In the genomic region with DNA sequence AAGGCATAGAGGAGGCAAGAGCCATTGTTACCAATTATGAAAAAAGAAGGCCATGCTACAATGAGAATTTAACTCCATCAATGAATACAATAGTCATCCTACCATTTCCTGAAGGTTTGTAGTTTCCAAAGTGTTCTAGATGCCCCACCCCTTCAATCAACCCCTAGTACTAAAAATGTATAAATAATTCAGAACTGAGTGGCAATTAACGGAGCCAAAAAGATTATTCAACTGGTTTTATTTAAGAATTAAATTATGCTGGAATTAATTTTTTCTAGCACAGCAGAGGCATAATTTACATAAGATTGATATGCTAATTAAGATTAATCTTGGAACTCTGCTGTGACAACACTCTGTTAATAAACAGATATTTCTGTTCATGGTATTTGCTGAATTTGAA, we compare ENCODE assay signal across 21 mouse cellular contexts. TPM values are rescaled to one million over a fixed set of nuclear protein-coding genes. Genes with fewer than 3 reads are reported as not detected.
"Had no signal": no experiment of that assay in that cellular context is flagged by ENCODE, and none has a peak within 500 bp of the region (broad histone marks: within the 10 kb centered on the region; RNA-seq: fewer than 3 reads in every experiment).

No protein-coding gene starts in this region.

- ATAC-seq: liver, postnatal 0 days; lung, postnatal 0 days had no signal

- H3K4me3 ChIP-seq: kidney, embryonic 15.5 days; left cerebral cortex, adult 2 months; limb, embryonic 12.5 days; limb, embryonic 15.5 days; myocyte; neural tube, embryonic 13.5 days had no signal

- H3K9me3 ChIP-seq: kidney, embryonic 15.5 days; limb, embryonic 12.5 days; limb, embryonic 15.5 days; neural tube, embryonic 13.5 days had no signal

- H3K4me2 ChIP-seq: kidney, embryonic 15.5 days; limb, embryonic 12.5 days; limb, embryonic 15.5 days; liver, embryonic 11.5 days; lung, embryonic 14.5 days; neural tube, embryonic 13.5 days had no signal

- H3K9ac ChIP-seq: kidney, embryonic 15.5 days; limb, embryonic 12.5 days; limb, embryonic 15.5 days; liver, embryonic 14.5 days; liver, postnatal 0 days; lung, embryonic 14.5 days; neural tube, embryonic 13.5 days had no signal

- DNase-seq: kidney, adult 11 months; kidney, adult 8-10 months; kidney, postnatal 10 days; kidney, postnatal 36 days; layer of hippocampus, postnatal 36 days; liver, postnatal 0 days; lung, embryonic 14.5 days; retina, postnatal 1 day; thymus, adult 18-20 months; thymus, postnatal 36 days had no signal

- H3K27me3 ChIP-seq: kidney, embryonic 15.5 days; limb, embryonic 12.5 days; limb, embryonic 15.5 days; neural tube, embryonic 13.5 days had no signal

- H3K27ac ChIP-seq: kidney, embryonic 15.5 days; left cerebral cortex, adult 2 months; limb, embryonic 12.5 days; limb, embryonic 15.5 days; liver, embryonic 14.5 days; macrophage; neural tube, embryonic 13.5 days had no signal

- H3K36me3 ChIP-seq: kidney, embryonic 15.5 days; limb, embryonic 12.5 days; limb, embryonic 15.5 days; neural tube, embryonic 13.5 days had no signal

RNA-seq across cellular contexts. Expression of a gene that starts 34.9 kb away (rescaled TPM):
- polyA plus RNA-seq: limb, embryonic 12.5 days; myocyte; small intestine, adult 2 months had no signal
